Mouse (Mus musculus): Measurements from ENCODE around the gene Kif6.

Kif6 gene

DNA sequence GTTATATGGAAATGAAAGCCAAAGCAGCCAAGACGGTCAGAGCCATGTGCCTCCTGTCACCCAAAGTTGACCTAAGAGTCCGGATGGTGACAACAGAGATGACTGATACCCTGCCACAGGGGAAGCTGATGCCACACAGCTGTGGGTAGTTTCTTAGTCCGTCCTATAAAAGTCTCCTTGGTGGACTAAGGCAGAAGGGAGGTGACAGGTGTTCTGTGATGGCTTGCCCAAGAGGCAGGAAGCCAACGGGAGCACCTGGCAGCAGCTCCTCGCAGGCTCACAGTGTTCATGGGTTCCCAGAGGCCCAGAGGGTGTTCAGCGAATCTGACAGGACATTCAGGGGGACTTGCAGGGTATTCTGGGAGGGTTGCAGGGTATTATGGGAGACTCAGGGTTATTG, 279.5 kb downstream of the Kif6 start:
- no peak for DNase-seq (ENCODE audit: low spot score)

- peak; percentile 84 for DNase-seq (ENCODE audit: low spot score)
Observed at GRCm38 (mm10) chr17:49898849-49899331, 284.0 kb downstream of the Kif6 start.

- DNase-seq (ENCODE audit: low spot score), result no peak
Observed at GRCm38 (mm10) chr17:49902613-49903012, 287.7 kb downstream of the Kif6 start.

GRCm38 (mm10) chr17:49923429-49923828, 308.5 kb downstream of the Kif6 start:
- no peak for DNase-seq (ENCODE audit: low spot score)

- no peak for DNase-seq (ENCODE audit: low spot score)
Observed at GRCm38 (mm10) chr17:49927611-49928010, 312.7 kb downstream of the Kif6 start.

- no peak for DNase-seq (ENCODE audit: low spot score)
Observed at GRCm38 (mm10) chr17:49933806-49934205, 318.9 kb downstream of the Kif6 start.

- no peak for DNase-seq (ENCODE audit: low spot score)
Observed at GRCm38 (mm10) chr17:49934586-49934985, 319.6 kb downstream of the Kif6 start.

DNA sequence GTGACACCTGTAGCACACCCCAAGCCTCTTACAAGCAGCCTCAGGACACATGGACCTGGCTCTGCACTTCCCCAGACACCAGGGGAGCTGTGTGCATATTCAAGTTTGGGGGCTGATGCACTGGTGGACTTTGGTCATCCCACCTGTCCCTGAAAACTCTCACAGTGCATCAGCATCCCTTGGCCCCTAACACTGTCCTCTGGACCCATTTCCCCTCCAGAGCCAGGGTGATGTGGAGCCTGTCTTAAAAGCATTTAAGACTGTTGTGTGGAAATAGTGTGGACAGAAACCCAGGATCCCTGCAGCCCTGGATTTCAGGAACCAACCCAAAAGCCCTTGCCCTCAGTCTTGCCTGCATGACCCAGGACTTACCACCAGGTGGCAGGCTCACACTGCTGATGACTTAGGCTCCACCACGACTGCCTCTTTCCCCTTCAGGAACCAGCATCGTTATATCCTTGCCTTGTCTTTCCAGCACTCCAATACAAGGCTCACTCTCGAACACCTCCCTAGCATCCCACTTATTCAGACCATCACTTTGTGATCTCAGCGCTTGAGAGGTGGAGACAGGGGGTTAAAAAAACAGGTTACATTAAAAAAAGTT, 320.8 kb downstream of the Kif6 start:
- DNase-seq (ENCODE audit: low spot score), result peak; percentile 69

DNA sequence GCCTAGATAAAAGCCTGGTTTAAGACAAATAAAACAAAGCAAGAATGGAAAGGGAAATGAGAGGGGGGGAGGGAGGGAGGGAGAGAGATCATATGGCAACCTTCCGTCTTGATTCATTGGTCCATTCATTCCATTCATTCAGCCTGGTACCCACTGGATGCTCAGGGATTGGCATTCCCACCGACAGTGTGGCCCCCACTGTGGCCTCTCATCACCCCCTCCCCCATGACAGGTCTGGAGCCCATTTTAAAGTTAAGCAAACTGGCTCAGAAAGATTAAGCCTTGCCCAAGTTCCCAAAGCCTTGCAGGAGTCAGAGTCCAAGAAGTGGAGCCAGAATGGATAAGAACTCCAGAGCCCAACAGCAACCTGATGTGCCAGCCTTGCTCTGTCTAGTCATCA, 321.3 kb downstream of the Kif6 start:
- no peak for DNase-seq (ENCODE audit: low spot score)

- no peak for DNase-seq (ENCODE audit: low spot score)
Observed at GRCm38 (mm10) chr17:49939146-49939545, 324.2 kb downstream of the Kif6 start.

- DNase-seq (ENCODE audit: low spot score), result no peak
Observed at GRCm38 (mm10) chr17:49942674-49943073, 327.7 kb downstream of the Kif6 start.

- peak; percentile 76 for DNase-seq (ENCODE audit: low spot score)
Observed at GRCm38 (mm10) chr17:49951491-49951855, 336.5 kb downstream of the Kif6 start.

DNA sequence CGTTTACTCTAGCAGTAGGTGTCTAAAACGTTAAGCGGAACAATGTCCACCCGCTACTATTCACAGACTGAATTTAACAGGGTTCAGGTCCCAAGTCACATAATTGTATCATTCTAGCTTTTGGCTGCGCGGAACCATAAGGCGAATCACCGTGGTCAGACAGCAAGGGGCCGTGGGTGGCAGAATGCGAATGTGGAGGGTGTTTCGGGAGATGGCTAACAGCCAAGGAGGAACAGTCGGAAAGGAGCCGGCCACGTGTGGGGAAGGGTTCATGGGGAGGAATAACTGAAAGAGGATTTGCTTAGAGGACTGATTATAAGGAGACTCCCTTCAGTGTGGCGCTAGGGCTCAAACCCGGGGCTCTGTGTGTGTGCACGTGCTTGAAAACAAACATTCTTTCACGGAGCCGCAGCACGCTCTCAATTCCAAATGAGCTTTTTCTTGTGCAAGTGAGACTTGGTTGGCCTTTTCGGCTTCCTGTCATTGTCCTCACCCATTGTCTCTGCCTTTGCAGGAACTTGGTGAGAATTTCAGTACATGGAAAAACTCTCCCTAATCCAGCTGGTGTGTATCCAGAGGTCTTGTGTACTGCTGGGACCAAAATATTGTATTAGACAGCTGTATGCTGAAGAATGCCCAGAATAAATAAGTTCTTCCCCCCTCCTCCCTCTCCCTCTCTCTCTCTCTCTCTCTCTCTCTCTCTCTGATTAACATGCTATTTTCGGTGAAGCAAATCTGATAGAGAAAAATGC, 337.1 kb downstream of the Kif6 start:
- DNase-seq (ENCODE audit: low spot score), result no peak

DNA sequence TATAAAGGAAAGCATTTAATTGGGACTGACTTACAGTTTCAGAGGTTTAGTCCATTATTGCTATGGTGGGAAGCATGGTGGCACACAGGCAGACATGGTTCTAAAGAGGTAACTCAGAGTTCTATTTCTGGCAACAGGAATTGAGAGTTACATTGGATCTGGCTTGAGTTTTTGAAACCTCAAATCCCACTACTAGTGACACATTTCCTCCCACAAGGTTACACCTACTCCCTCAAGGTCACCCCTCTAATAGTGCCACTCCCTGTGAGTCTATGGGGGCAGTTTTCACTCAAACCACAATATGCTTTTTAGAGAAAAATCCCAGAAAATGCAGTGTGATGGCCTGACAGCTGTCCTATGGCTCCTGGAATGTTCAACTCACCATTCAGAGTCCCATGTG, 344.1 kb downstream of the Kif6 start:
- DNase-seq (ENCODE audit: low spot score), result no peak

Data from adipocyte (in vitro differentiated cells).